Mouse (Mus musculus): Measurements from ENCODE around the gene 4931406C07Rik. TPM values are rescaled to one million over a fixed set of nuclear protein-coding genes. Genes with fewer than 3 reads are reported as not detected.

The 4931406C07Rik gene
- polyA plus RNA-seq, 1 experiment from 2014 or later, result 8.3 TPM

DNA sequence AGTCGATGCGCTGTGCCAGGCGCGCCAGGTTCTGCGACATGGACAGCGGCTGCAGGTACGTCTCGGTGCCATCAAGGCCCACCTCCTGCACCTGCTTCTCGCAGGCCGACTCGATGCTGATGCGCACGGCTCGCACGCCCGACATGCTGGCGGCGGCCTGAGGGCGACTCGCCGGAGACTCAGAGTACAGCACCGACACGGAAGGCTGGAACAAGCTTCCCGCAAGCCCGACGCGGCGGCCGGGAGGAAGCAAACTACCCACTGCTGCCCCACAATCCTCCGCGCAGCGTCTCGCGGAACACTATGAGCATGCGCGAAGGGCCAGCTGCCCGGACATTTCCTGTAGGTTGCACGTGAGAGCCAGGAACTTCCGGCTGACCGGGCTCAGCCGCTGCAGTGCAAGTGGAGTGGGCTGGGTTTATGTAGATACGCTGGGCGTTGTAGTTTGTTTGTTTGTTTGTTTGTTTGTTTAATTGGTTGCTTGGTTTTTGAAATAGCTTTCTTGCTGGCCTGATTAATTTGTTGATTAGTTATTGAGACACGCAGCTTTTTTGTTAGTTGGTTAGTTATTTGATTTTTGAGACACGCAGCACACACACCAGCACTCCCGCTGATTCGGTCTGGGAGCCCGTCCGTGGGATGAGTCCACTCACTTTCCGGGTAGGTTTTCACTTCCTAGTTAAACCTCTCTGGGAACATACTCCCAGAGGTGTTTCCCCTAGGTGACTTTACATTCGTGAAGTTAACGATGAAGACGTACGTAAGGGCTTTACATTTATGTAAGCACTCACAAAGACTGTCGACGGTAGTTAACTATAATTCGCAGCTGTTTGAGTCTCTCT, 26.4 kb downstream of the 4931406C07Rik start, which contains the start of gene Med17:
Gene Med17 (minus strand): TSS at position 283 of the 842 bp plus-strand sequence.
- peak; percentile 98 for ATAC-seq
- Histone ChIP-seq H3K9ac (ENCODE audit: low read length) (peak within 1 kb of the TSS; percentile 95), H3K9me3 (replicated peaks; ENCODE audit: control insufficient read depth, low read length) (no peaks in the 10 kb centered on the region), H3K36me3 (ENCODE audit: control insufficient read depth, insufficient read depth, low read length) (peaks cover 21% of the 10 kb centered on the region), H3K27ac (ENCODE audit: low read depth, low read length) (peak within 1 kb of the TSS; percentile 81), H3K27me3 (replicated peaks; ENCODE audit: control insufficient read depth, insufficient read depth, low read length) (no peaks in the 10 kb centered on the region), H3K4me2 (ENCODE audit: low read length) (peak within 1 kb of the TSS; percentile 89), H3K4me3 (ENCODE audit: low read depth, low read length) (peak within 1 kb of the TSS; percentile 88), H3K4me1 (ENCODE audit: control insufficient read depth, insufficient read depth, low read length) (peaks cover 11% of the 10 kb centered on the region)
- 1% methylated on average over 57 of the region's 57 CpGs for WGBS
- peak; percentile 98 for DNase-seq (ENCODE audit: low spot score)

DNA sequence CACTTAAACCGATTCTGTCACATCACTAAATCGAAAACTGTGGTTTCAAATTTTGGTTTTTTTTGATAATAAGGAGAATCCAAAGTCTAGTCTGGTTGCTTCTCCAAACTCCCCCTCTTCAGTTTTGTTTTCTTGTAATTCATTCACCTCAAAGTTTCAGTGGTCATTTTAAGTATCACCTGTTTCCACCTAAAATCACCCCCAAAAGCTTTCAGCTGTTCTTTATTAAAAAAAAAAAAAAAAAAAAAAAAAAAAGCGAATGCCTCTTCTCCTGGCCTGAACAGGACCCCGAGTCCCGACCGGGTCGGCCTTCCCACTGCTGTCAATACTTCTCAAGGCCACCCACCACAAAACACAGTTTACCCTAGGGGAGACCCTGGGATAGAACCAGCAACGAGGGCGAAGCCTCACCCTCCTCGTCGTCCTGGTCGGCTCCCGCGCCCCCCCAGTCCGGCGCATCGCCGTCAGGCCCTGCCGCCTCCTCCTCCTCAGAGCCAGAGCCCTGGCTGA, 27.1 kb downstream of the 4931406C07Rik start:
- peak overlapping the region; percentile 56 for H3K4me2 ChIP-seq (ENCODE audit: low read length)
- H3K27ac ChIP-seq (ENCODE audit: low read depth, low read length), result peak overlapping the region; percentile 81
- H3K9ac ChIP-seq (ENCODE audit: low read length), result peak overlapping the region; percentile 95
- no peaks in the 10 kb centered on the region for H3K9me3 ChIP-seq (replicated peaks; ENCODE audit: control insufficient read depth, low read length)
- peak overlapping the region; percentile 88 for H3K4me3 ChIP-seq (ENCODE audit: low read depth, low read length)
- no peak; the same call in 1 of the 2 replicates for ATAC-seq
- DNase-seq (ENCODE audit: low spot score), result no peak
- no peaks in the 10 kb centered on the region for H3K27me3 ChIP-seq (replicated peaks; ENCODE audit: control insufficient read depth, insufficient read depth, low read length)
- H3K36me3 ChIP-seq (ENCODE audit: control insufficient read depth, insufficient read depth, low read length), result peaks cover 28% of the 10 kb centered on the region
- peaks cover 11% of the 10 kb centered on the region for H3K4me1 ChIP-seq (ENCODE audit: control insufficient read depth, insufficient read depth, low read length)
- 10% methylated on average over 19 of the region's 19 CpGs for WGBS

DNA sequence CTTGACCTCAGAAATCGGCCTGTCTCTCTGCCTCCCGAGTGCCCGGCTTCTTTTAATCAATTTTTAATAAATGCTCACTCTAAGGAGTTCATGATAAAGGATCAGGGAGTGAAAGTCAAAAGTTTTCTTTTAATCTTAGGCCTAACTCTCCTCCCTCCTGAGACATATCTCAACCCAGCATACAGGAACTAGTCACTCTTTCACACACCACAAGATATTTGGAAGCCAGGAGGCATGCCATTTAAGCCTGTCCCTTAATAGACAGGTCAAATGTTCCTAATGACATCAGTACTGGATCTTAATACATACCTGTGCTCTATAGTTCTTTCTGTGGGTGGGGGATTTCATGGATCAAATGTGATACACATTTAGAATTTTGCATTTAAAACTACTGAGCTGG, 27.9 kb downstream of the 4931406C07Rik start:
- no peak overlapping the region for H3K4me2 ChIP-seq (ENCODE audit: low read length)
- H3K4me1 ChIP-seq (ENCODE audit: control insufficient read depth, insufficient read depth, low read length), result peaks cover 11% of the 10 kb centered on the region
- no peak overlapping the region for H3K27ac ChIP-seq (ENCODE audit: low read depth, low read length)
- peaks cover 36% of the 10 kb centered on the region for H3K36me3 ChIP-seq (ENCODE audit: control insufficient read depth, insufficient read depth, low read length)
- H3K27me3 ChIP-seq (replicated peaks; ENCODE audit: control insufficient read depth, insufficient read depth, low read length), result no peaks in the 10 kb centered on the region
- no peaks in the 10 kb centered on the region for H3K9me3 ChIP-seq (replicated peaks; ENCODE audit: control insufficient read depth, low read length)
- ATAC-seq (no peak), DNase-seq (ENCODE audit: low spot score) (no peak)
- 92% methylated on average over 3 of the region's 3 CpGs for WGBS
- H3K9ac ChIP-seq (ENCODE audit: low read length), result no peak overlapping the region; the same call in 1 of the 2 replicates
- H3K4me3 ChIP-seq (ENCODE audit: low read depth, low read length), result no peak overlapping the region

DNA sequence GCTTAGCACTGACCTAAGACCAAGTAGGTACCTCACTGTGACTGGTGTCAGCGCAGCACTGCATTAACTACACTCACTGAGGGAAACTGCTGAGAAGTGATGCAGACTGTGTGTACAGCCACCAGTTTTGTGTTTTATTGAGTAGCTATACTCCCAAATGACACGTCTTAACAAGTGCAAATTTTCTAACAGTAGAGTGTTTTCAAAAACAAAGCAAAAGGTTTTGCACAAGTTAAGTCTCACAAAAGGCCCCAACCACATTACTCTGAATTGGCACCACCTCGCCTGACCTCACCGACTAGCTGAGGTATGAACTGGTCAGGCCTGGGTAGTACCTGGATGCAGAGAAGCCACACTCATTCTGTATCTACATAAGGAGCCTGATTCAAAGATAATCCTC, 29.4 kb downstream of the 4931406C07Rik start:
- ATAC-seq (no peak), DNase-seq (ENCODE audit: low spot score) (no peak)
- Histone ChIP-seq H3K4me1 (ENCODE audit: control insufficient read depth, insufficient read depth, low read length) (peaks cover 11% of the 10 kb centered on the region), H3K9me3 (replicated peaks; ENCODE audit: control insufficient read depth, low read length) (no peaks in the 10 kb centered on the region), H3K4me3 (ENCODE audit: low read depth, low read length) (no peak overlapping the region), H3K27ac (ENCODE audit: low read depth, low read length) (no peak overlapping the region), H3K36me3 (ENCODE audit: control insufficient read depth, insufficient read depth, low read length) (peaks cover 51% of the 10 kb centered on the region), H3K9ac (ENCODE audit: low read length) (no peak overlapping the region), H3K4me2 (ENCODE audit: low read length) (no peak overlapping the region), H3K27me3 (replicated peaks; ENCODE audit: control insufficient read depth, insufficient read depth, low read length) (no peaks in the 10 kb centered on the region)
- WGBS, result 92% methylated on average over 4 of the region's 4 CpGs

DNA sequence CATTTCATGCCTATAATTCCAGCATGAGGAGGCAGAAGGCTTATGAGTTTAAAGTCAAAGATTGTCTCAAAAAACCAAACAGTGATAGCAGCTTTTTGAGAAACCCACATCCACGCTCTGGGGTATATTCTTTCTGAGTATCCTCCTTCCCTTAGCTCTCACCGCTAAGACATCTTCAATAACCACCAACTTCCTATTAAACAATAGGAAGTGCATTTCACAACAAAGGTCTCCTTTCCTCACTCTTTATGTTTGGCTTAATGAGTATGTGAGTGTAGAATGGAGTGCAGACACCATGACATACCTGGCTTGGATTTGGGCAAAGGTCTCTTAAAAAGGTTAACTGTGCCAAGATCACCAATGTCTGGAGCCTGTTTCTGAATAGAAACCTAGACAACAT, 32.3 kb downstream of the 4931406C07Rik start:
- Histone ChIP-seq H3K4me1 (ENCODE audit: control insufficient read depth, insufficient read depth, low read length) (peaks cover 2% of the 10 kb centered on the region; the same call in 1 of the 2 replicates), H3K4me2 (ENCODE audit: low read length) (no peak overlapping the region), H3K9me3 (replicated peaks; ENCODE audit: control insufficient read depth, low read length) (no peaks in the 10 kb centered on the region), H3K27me3 (replicated peaks; ENCODE audit: control insufficient read depth, insufficient read depth, low read length) (no peaks in the 10 kb centered on the region), H3K36me3 (ENCODE audit: control insufficient read depth, insufficient read depth, low read length) (peaks cover 80% of the 10 kb centered on the region), H3K27ac (ENCODE audit: low read depth, low read length) (no peak overlapping the region), H3K9ac (ENCODE audit: low read length) (no peak overlapping the region), H3K4me3 (ENCODE audit: low read depth, low read length) (no peak overlapping the region)
- DNase-seq (ENCODE audit: low spot score) (no peak), ATAC-seq (no peak)
- WGBS, result 94% methylated on average over 2 of the region's 2 CpGs

DNA sequence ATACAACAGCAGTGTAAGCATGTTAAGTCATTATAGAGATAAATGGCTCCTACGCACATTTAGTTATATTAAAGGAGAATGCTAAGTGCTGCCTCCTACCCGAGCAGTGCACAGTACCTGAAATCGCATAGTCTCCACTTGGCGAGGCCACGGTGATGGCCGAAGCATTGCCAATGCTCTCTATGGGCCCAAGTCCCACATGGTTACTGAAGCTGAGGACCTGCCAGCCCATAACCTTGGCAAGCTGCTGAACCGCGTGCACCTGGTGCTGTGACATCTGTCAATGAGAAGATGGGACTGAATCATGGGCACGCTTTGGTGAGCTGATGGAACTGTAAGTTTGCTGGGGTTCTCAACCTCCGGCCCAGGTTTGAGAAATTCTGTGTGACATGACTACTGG, 42.8 kb downstream of the 4931406C07Rik start:
- no peak overlapping the region for H3K9ac ChIP-seq (ENCODE audit: low read length)
- no peaks in the 10 kb centered on the region for H3K27me3 ChIP-seq (replicated peaks; ENCODE audit: control insufficient read depth, insufficient read depth, low read length)
- no peaks in the 10 kb centered on the region for H3K4me1 ChIP-seq (ENCODE audit: control insufficient read depth, insufficient read depth, low read length)
- DNase-seq (ENCODE audit: low spot score) (no peak), ATAC-seq (no peak)
- no peaks in the 10 kb centered on the region for H3K9me3 ChIP-seq (replicated peaks; ENCODE audit: control insufficient read depth, low read length)
- no peak overlapping the region for H3K27ac ChIP-seq (ENCODE audit: low read depth, low read length)
- WGBS, result 95% methylated on average over 10 of the region's 10 CpGs
- H3K36me3 ChIP-seq (ENCODE audit: control insufficient read depth, insufficient read depth, low read length), result peaks cover 84% of the 10 kb centered on the region
- no peak overlapping the region for H3K4me2 ChIP-seq (ENCODE audit: low read length)
- H3K4me3 ChIP-seq (ENCODE audit: low read depth, low read length), result no peak overlapping the region

DNA sequence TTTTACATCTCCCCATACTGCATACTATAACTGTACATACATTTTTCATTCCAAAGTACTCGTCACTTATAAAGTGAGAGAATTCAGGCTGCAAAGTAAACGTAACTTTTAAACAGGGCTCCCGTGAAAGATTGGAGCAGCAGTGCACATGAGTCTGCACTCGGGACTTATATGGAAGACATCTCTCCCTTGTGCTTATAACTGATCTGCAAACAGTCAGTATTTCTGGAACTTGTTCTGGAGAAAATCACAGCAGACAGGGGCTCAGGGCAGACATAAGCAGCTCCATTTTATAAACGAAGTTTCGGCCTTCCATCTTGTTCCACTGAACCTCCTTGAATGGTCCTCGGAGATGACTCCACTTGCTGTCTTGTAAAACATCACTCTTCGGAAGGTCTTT, 44.3 kb downstream of the 4931406C07Rik start:
- Histone ChIP-seq H3K27me3 (replicated peaks; ENCODE audit: control insufficient read depth, insufficient read depth, low read length) (no peaks in the 10 kb centered on the region), H3K9me3 (replicated peaks; ENCODE audit: control insufficient read depth, low read length) (no peaks in the 10 kb centered on the region), H3K27ac (ENCODE audit: low read depth, low read length) (no peak overlapping the region), H3K4me3 (ENCODE audit: low read depth, low read length) (no peak overlapping the region), H3K9ac (ENCODE audit: low read length) (no peak overlapping the region), H3K36me3 (ENCODE audit: control insufficient read depth, insufficient read depth, low read length) (peaks cover 70% of the 10 kb centered on the region), H3K4me2 (ENCODE audit: low read length) (no peak overlapping the region), H3K4me1 (ENCODE audit: control insufficient read depth, insufficient read depth, low read length) (no peaks in the 10 kb centered on the region)
- ATAC-seq, result no peak
- 92% methylated on average over 8 of the region's 8 CpGs for WGBS
- DNase-seq (ENCODE audit: low spot score), result no peak

DNA sequence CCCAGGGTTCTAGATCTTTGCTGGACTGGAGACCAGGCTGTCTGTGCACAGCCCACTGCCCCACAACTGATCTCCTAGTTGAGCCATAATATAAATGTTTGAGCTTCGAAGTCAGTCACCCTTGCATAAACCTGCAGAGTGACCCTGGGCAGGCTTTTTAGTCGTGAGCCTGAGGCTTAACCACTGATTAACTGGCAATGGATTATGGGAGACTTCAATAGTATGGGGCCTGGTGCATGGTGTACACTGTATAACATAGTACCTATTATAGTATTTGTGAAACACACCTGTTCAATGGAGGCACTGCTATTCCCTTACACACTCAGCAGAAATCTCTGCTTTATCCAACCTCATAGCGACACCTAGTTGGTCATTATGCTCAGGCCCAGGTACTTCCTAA, 50.0 kb downstream of the 4931406C07Rik start:
- DNase-seq (ENCODE audit: low spot score), result no peak
- Histone ChIP-seq H3K9ac (ENCODE audit: low read length) (no peak overlapping the region), H3K4me3 (ENCODE audit: low read depth, low read length) (no peak overlapping the region), H3K36me3 (ENCODE audit: control insufficient read depth, insufficient read depth, low read length) (peaks cover 14% of the 10 kb centered on the region), H3K27me3 (replicated peaks; ENCODE audit: control insufficient read depth, insufficient read depth, low read length) (no peaks in the 10 kb centered on the region), H3K4me1 (ENCODE audit: control insufficient read depth, insufficient read depth, low read length) (no peaks in the 10 kb centered on the region), H3K27ac (ENCODE audit: low read depth, low read length) (no peak overlapping the region), H3K4me2 (ENCODE audit: low read length) (no peak overlapping the region), H3K9me3 (replicated peaks; ENCODE audit: control insufficient read depth, low read length) (no peaks in the 10 kb centered on the region)
- ATAC-seq, result no peak
- 74% methylated on average over 3 of the region's 3 CpGs for WGBS

DNA sequence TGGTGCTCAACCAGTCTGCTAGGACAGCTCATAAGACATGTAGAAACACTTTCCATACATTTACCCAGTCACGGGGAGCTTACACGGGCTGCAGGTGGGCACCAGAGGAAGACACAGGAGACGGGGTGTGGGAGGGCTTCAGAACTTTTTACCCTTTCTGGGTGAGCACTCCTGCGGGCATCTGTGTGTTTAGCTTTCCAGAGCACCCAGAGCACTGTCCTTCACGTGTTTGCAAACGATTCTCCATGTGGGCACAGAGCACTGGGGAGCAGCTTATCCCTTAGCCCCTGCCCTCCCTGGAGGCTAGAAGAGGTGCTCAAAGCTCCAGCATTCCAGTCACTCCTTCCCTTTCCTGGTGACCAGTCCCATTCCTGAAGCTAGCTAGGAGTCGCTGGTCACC, 51.7 kb downstream of the 4931406C07Rik start:
- no peak overlapping the region for H3K4me3 ChIP-seq (ENCODE audit: low read depth, low read length)

More for the DNA sequence above, 51.7 kb downstream of the 4931406C07Rik start:
- Histone ChIP-seq H3K9ac (ENCODE audit: low read length) (no peak overlapping the region), H3K27ac (ENCODE audit: low read depth, low read length) (no peak overlapping the region), H3K36me3 (ENCODE audit: control insufficient read depth, insufficient read depth, low read length) (no peaks in the 10 kb centered on the region), H3K4me2 (ENCODE audit: low read length) (no peak overlapping the region), H3K27me3 (replicated peaks; ENCODE audit: control insufficient read depth, insufficient read depth, low read length) (no peaks in the 10 kb centered on the region), H3K9me3 (replicated peaks; ENCODE audit: control insufficient read depth, low read length) (no peaks in the 10 kb centered on the region), H3K4me1 (ENCODE audit: control insufficient read depth, insufficient read depth, low read length) (no peaks in the 10 kb centered on the region)
- ATAC-seq, result no peak
- 88% methylated on average over 7 of the region's 7 CpGs for WGBS
- no peak for DNase-seq (ENCODE audit: low spot score)

All from forebrain, embryonic 14.5 days (tissue).